Mouse (Mus musculus): ENCODE measurements around the gene Rpl35a.
"Not testable (repeated sequence)": the region's sequence is repeated elsewhere in the genome, so short reads cannot be mapped to it uniquely, and the experiment has no call there.

The Rpl35a gene

DNA sequence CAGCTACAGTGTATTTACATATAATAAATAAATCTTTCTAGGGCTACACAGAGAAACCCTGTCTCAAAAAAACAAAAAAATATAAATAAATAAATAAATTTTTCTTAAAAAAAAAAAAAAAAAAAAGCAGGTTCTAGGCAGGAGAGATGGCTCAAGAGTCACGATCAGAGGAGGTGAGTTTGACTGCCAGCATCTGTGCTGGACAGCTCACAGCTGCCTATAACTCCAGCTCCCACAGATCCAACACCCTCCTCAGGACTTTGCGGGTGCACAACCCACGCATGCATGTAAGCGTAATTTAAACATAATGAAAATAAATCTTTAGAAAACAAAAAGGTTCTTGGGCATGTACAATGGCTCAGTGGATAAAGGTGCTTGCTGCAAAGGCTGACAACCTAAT lies 20.2 kb upstream of the Rpl35a start:
- DNase-seq (ENCODE audit: low read depth, low spot score) = no peak
- H3K27me3 ChIP-seq (ENCODE audit: control insufficient read depth, insufficient read depth, low read length, poor library complexity, severe bottlenecking) = no peaks in the 10 kb centered on the region

DNA sequence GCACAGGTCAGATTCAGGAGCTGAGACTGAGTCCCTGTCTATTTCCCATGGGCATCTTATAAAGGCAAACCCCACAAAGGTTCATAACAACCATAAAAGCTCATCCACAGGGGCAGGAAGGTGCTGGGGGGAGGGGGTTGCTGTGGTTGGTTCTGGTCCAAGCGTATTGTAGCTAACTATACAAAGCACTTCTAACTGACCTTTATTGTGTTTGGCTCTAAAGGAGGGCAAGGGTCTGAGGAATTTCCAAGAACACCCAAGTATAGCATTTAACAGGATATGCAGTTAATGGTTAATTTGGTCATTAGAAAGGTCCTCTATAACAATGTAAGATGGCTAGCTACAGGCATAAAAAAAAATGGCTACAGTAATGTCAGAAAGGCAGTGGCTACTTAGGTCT lies 13.6 kb upstream of the Rpl35a start:
- no peak for DNase-seq (ENCODE audit: low read depth, low spot score)
- H3K27me3 ChIP-seq (ENCODE audit: control insufficient read depth, insufficient read depth, low read length, poor library complexity, severe bottlenecking) = no peaks in the 10 kb centered on the region
- no peaks in the 10 kb centered on the region for H3K36me3 ChIP-seq (ENCODE audit: control insufficient read depth, insufficient read depth, low read length, poor library complexity, severe bottlenecking)

More for the DNA sequence above, 20.2 kb upstream of the Rpl35a start:
- no peaks in the 10 kb centered on the region for H3K36me3 ChIP-seq (ENCODE audit: control insufficient read depth, insufficient read depth, low read length, poor library complexity, severe bottlenecking)

DNA sequence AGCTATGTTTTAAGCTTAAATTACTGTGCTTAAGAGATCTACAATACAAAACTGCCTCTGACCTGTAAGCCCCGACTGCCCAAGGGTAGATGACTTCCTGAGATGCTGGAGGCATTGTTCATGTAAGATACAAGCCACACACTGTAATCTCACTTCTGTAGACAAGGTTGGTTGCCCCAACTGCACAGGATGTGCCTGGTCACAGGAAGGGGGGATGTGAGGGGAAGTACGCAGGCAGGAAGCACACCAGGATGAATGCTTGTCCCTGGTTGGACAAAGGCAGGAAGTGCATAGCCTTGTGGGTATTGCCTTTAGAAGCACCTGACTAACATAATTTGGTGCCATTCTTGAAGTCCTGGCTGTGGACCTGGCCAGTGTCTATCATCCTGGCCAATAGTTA lies 13.0 kb upstream of the Rpl35a start:
- DNase-seq (ENCODE audit: low read depth, low spot score) = peak; percentile 71
- H3K36me3 ChIP-seq (ENCODE audit: control insufficient read depth, insufficient read depth, low read length, poor library complexity, severe bottlenecking) = no peaks in the 10 kb centered on the region
- no peaks in the 10 kb centered on the region for H3K27me3 ChIP-seq (ENCODE audit: control insufficient read depth, insufficient read depth, low read length, poor library complexity, severe bottlenecking)

DNA sequence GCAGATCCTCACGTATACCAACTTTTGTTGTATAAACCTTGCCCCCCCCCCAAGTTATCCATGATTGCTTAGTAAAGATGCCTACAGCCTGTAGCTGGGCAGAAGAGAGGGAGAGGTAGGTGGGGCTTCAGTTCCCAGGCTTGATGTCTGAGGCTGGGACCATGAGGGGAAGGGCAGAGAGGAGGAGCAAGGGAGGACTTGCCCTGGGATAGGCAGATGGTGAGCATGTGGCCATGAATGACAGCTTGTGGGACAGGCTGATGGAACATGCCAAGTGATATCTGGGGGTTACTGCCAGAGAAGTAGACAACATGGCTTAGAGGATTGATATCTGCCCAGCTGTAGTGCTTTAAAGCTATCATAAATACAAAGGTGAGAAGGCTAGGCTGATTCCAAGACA lies 8.2 kb upstream of the Rpl35a start:
- no peaks in the 10 kb centered on the region for H3K27me3 ChIP-seq (ENCODE audit: control insufficient read depth, insufficient read depth, low read length, poor library complexity, severe bottlenecking)
- no peaks in the 10 kb centered on the region for H3K36me3 ChIP-seq (ENCODE audit: control insufficient read depth, insufficient read depth, low read length, poor library complexity, severe bottlenecking)
- DNase-seq (ENCODE audit: low read depth, low spot score) = no peak

DNA sequence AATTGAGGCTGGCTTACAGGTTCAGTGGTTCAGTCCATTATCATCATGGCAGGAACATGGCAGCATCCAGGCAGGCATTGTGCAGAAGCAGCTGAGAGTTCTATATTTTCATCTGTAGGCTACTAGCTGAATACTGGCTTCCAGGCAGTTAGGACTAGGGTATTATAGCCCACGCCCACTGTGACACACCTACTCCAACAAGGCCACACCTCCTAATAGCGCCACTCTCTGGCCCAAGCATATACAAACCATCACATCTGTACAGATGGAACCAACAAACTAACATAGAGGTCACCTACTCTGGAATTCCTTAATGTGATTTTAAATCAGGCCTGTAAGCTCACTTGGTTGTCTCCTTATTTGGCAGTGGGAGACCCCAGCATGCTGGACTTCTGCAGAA lies 7.6 kb upstream of the Rpl35a start:
- no peak for DNase-seq (ENCODE audit: low read depth, low spot score)
- Histone ChIP-seq H3K36me3 (ENCODE audit: control insufficient read depth, insufficient read depth, low read length, poor library complexity, severe bottlenecking) (no peaks in the 10 kb centered on the region), H3K27me3 (ENCODE audit: control insufficient read depth, insufficient read depth, low read length, poor library complexity, severe bottlenecking) (no peaks in the 10 kb centered on the region)

DNA sequence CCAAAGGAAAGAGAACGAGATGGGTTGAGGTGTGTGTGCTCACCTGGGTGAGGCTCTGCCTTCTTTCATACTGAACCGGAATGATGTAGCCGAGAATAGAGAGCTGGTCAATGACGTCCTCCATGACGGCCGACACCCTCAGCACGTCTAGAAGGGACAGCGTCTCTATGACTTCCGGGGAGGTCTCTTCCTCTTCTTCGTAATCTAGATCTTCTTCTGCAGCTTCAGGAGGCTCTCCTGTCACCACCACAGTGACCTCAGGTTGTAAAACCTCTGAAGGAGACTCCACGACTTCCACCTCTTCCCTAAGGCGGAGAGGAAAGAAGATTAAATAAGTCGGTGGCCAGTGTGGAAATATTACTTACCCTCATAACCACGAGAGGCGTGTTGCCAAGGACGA lies 6.4 kb upstream of the Rpl35a start:
- H3K36me3 ChIP-seq (ENCODE audit: control insufficient read depth, insufficient read depth, low read length, poor library complexity, severe bottlenecking) = no peaks in the 10 kb centered on the region
- H3K27me3 ChIP-seq (ENCODE audit: control insufficient read depth, insufficient read depth, low read length, poor library complexity, severe bottlenecking) = no peaks in the 10 kb centered on the region
- DNase-seq (ENCODE audit: low read depth, low spot score) = no peak

DNA sequence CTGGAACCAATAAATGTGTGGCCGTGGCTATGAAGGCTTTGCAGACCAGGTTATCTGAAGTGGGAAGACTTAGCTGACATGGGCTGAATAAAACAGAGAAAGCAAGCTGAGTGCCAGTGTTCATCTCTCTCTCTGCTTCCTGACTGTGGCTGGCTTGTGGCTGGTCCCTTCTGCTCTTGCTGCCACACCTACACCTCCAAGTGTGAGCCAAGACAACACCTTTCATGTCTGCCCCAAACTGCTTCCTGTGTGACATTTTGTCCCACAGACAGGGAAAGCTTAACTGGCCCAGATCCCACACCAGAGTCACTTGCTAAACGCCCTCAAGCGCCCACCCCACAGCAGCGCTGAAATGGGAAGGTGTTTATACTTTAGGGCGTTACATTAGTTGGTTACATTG lies 3.1 kb upstream of the Rpl35a start:
- no peak for DNase-seq (ENCODE audit: low read depth, low spot score)
- no peaks in the 10 kb centered on the region for H3K27me3 ChIP-seq (ENCODE audit: control insufficient read depth, insufficient read depth, low read length, poor library complexity, severe bottlenecking)
- H3K36me3 ChIP-seq (ENCODE audit: control insufficient read depth, insufficient read depth, low read length, poor library complexity, severe bottlenecking) = peaks cover under 1% of the 10 kb centered on the region; the same call in 1 of the 2 replicates

DNA sequence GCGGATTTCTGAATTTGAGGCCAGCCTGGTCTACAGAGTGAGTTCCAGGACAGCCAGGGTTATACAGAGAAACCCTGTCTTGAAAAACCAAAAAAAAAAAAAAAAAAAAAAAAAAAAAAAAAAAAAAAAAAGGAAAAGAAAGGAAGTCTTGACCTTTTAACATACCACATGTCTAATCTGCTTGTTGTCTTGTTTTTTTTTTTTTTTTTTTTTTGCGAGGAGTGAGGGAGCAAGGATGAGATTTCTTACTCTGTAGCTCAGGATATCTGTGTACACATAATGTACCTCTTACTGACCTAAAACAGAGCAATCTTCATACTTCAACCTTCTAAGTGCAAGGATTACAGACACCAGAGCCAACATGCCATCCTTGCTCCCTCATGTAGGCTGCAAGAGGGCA lies 1.3 kb upstream of the Rpl35a start:
- DNase-seq (ENCODE audit: low read depth, low spot score); H3K36me3 ChIP-seq (ENCODE audit: control insufficient read depth, insufficient read depth, low read length, poor library complexity, severe bottlenecking); H3K27me3 ChIP-seq (ENCODE audit: control insufficient read depth, insufficient read depth, low read length, poor library complexity, severe bottlenecking): not testable (repeated sequence)

DNA sequence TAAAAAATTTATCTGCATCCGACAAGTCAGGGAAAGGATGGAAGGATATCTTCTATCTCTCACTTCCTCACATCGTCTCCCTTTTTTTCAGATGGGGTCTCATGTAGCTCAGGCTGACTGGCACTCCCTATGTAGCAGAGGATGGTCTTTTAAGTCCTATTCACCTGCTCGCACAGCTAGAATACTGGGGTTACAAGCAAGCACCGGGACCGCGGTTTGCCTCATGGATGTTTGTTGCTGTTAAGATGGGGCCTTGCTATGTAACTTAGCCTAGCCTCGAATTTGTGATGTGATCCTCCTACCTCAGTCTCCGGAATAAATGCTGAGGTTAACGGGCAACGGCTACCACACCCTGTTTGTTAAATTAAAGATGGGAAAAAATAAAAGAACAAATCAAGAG lies 598 bp upstream of the Rpl35a start:
- H3K27me3 ChIP-seq (ENCODE audit: control insufficient read depth, insufficient read depth, low read length, poor library complexity, severe bottlenecking) = no peaks in the 10 kb centered on the region
- no peak for DNase-seq (ENCODE audit: low read depth, low spot score)
- peaks cover 3% of the 10 kb centered on the region for H3K36me3 ChIP-seq (ENCODE audit: control insufficient read depth, insufficient read depth, low read length, poor library complexity, severe bottlenecking)

DNA sequence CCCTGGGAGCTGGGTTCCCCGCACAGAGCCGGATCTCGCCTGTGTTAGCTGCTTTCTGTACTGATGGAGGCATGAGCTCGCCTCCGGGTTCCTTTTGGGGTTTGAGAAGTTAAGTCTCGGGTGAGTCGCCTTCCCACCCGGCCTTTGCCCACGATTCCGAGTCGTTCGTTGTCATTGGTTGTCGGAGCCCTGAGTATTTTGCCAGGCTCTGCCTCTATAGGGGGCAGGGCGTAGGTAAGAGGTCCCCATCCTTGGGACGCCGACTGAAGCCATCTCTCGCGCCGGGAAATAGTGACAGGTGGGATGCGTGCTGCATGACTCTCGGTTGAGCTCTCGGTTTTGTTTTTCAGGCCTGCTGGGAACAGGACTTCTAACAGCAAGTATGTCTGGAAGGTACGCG lies 533 bp downstream of the Rpl35a start:
- no peaks in the 10 kb centered on the region for H3K27me3 ChIP-seq (ENCODE audit: control insufficient read depth, insufficient read depth, low read length, poor library complexity, severe bottlenecking)
- DNase-seq (ENCODE audit: low read depth, low spot score) = no peak
- peaks cover 3% of the 10 kb centered on the region for H3K36me3 ChIP-seq (ENCODE audit: control insufficient read depth, insufficient read depth, low read length, poor library complexity, severe bottlenecking)

DNA sequence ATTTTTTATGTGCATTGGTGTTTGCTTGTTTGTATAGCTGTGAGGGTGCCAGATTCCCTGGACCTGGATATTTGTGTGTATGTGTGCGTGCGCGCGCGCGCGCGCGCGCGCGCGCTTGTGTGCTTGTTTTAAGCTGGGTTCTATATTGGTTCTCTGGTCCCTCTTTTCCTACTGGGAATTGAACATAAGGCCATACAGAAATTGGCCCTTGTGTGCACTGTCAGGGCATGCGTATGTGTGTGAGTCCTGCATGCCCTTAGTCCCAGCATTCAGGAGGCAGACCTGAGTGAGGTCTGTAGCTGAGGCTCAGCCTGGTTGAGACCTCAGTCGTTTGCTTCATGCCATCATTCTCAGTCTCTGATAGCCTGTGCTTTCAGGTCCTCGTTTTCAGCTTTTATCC lies 1.8 kb downstream of the Rpl35a start:
- DNase-seq (ENCODE audit: low read depth, low spot score) = no peak
- Histone ChIP-seq H3K36me3 (ENCODE audit: control insufficient read depth, insufficient read depth, low read length, poor library complexity, severe bottlenecking) (peaks cover 3% of the 10 kb centered on the region), H3K27me3 (ENCODE audit: control insufficient read depth, insufficient read depth, low read length, poor library complexity, severe bottlenecking) (no peaks in the 10 kb centered on the region)

DNA sequence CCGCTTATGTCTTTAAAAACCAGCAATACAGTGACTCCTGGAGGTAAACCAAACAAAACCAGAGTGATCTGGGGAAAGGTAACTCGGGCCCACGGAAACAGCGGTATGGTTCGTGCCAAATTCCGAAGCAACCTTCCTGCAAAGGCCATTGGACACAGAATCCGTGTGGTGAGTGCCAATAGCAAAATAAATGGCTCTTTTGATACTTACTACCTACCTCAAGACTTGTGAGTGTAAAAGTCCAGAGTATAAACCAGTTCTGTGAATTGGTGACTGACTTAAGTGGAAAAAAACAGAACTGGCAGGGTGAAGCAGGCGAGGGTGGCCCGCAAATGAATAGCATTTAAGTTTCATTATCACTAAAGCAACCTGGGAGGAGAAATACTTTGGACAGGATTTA lies 2.4 kb downstream of the Rpl35a start:
- not testable (repeated sequence) for H3K36me3 ChIP-seq (ENCODE audit: control insufficient read depth, insufficient read depth, low read length, poor library complexity, severe bottlenecking); H3K27me3 ChIP-seq (ENCODE audit: control insufficient read depth, insufficient read depth, low read length, poor library complexity, severe bottlenecking); DNase-seq (ENCODE audit: low read depth, low spot score)

DNA sequence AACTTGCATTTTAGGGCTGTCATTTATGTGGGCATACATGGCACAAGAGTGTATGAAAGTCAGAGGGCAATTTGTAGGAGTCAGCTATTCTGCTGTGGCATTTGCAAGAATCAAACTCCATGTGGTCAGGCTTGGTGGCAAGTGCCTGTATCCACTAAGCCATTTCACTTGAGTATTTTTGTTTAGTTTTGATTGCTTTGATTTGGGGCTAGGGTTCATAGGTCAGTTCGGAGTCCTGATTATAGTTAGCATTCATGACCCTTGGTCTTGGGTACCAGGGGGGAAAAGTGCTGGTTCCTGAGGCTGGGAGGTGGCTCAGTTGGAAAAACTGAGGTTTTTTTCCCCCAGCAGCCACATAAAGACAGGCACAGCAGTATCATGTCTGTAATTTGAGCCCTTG lies 3.2 kb downstream of the Rpl35a start:
- no peak for DNase-seq (ENCODE audit: low read depth, low spot score)
- H3K36me3 ChIP-seq (ENCODE audit: control insufficient read depth, insufficient read depth, low read length, poor library complexity, severe bottlenecking) = peaks cover 3% of the 10 kb centered on the region
- H3K27me3 ChIP-seq (ENCODE audit: control insufficient read depth, insufficient read depth, low read length, poor library complexity, severe bottlenecking) = no peaks in the 10 kb centered on the region

DNA sequence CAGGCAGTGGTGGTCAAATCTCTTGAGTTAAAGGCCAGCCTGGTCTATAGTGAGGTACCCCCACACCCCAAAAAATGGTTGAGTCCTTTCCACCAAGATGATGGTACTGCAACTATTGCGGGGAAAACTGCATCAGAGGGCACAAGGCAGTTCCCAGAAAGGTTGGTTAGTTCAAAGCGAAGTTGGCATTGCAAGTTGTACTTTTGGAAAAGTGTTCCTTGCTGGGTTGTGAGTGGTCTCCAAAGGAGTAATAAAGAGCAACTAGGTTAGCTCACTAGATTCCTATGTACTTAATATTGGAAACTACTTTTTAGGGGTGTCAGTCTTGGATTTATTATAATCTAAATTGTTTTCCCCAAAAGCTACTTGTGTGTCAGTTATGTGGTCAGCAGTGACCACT lies 4.7 kb downstream of the Rpl35a start:
- Histone ChIP-seq H3K27me3 (ENCODE audit: control insufficient read depth, insufficient read depth, low read length, poor library complexity, severe bottlenecking) (no peaks in the 10 kb centered on the region), H3K36me3 (ENCODE audit: control insufficient read depth, insufficient read depth, low read length, poor library complexity, severe bottlenecking) (peaks cover 3% of the 10 kb centered on the region)
- no peak for DNase-seq (ENCODE audit: low read depth, low spot score)

DNA sequence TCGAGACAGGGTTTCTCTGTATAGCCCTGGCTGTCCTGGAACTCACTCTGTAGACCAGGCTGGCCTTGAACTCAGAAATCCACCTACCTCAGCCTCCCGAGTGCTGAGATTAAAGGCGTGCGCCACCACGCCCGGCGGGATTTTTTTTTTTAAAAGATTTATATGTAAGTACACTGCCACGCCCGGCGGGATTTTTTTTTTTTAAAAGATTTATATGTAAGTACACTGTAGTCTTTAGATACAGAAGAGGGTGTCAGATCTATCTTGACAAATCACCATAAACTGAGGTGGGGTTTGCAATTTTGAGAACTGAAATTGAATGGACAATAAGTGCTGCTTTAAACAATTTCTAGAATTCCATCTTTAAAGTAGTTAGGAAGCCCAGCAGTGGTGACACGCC lies 5.1 kb downstream of the Rpl35a start:
- H3K27me3 ChIP-seq (ENCODE audit: control insufficient read depth, insufficient read depth, low read length, poor library complexity, severe bottlenecking) = no peaks in the 10 kb centered on the region
- DNase-seq (ENCODE audit: low read depth, low spot score) = no peak
- H3K36me3 ChIP-seq (ENCODE audit: control insufficient read depth, insufficient read depth, low read length, poor library complexity, severe bottlenecking) = peaks cover 3% of the 10 kb centered on the region

DNA sequence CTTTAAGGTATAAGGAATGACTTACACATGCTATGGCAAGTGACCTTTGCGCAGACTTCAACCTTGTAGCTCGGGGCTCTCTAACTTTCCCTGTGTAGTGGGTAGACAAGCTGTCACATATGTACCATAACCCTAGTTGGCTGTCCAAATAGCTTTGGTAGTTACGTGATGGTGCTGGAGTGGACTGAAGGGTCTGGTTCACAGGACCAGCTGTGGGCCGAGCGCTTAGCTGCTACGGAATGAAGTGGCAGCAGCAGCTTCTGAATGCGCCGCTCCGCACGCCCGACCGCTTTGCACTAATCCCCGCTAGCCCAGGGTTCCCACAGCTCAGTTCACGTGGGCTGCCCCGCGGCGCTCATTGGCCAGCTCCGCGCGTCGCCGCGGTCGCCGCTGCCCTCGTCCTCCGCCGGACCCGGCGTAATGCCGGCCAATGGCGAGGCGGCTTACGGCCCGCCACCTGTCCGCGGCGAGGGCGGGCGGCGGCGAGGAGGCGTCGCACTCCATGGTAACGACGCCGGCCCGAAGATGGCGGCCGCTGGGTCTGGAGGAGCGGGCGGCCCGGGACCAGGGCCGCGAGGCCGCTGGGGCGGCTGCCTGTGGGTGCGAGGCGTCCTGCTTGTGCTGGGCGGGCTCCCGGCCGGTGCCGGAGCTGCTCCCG lies 5.9 kb downstream of the Rpl35a start, which contains the start of gene Lmln:
Gene Lmln, plus strand, starts transcription at position 498 of the 658 bp plus-strand sequence.
- Histone ChIP-seq H3K27me3 (ENCODE audit: control insufficient read depth, insufficient read depth, low read length, poor library complexity, severe bottlenecking) (no peaks in the 10 kb centered on the region), H3K36me3 (ENCODE audit: control insufficient read depth, insufficient read depth, low read length, poor library complexity, severe bottlenecking) (peaks cover 3% of the 10 kb centered on the region)
- DNase-seq (ENCODE audit: low read depth, low spot score) = peak; percentile 86

Measured in splenic B cell, adult 2 months (primary cell).